Mouse (Mus musculus): ENCODE results near the gene C530008M17Rik. TPM values are rescaled to one million over a fixed set of nuclear protein-coding genes. Genes with fewer than 3 reads are reported as not detected.
A peak's percentile ranks its signal among the peaks of the same experiment; 100 is the strongest.

Gene C530008M17Rik
- polyA plus RNA-seq, 1 experiment, result 0.48 TPM

DNA sequence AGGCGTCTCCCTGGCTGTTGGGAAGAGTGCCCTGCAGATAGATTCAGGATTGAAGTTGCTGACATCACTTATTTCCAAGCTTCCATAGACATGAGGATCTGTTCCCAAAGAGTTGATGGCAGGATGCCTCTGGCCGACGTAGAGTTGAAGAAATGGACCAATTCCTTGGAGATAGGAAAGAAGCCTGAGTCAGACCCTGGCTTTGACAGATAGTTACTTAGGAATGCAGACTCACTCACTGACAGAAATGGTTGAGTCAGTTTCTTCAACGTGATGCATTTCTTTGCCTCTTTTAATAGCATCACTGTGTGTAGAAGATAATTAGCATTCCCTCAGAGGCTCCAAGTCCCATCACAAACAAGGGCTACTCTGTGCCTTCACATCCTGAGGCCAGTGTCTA is 14.2 kb upstream of the C530008M17Rik start:
- TF ChIP-seq CTCF (IDR thresholded peaks at IDR 0.05; ENCODE audit: low read depth, low read length), result no peak
- no peak for TF ChIP-seq POLR2A (IDR thresholded peaks at IDR 0.05; ENCODE audit: borderline replicate concordance, low read depth, low read length)
- Histone ChIP-seq H3K4me1 (ENCODE audit: control insufficient read depth, insufficient read depth, low read length) (no peaks in the 10 kb centered on the region), H3K4me3 (ENCODE audit: insufficient read depth, low read length) (no peak overlapping the region), H3K27ac (ENCODE audit: insufficient read depth, low read depth, low read length) (no peak overlapping the region)

DNA sequence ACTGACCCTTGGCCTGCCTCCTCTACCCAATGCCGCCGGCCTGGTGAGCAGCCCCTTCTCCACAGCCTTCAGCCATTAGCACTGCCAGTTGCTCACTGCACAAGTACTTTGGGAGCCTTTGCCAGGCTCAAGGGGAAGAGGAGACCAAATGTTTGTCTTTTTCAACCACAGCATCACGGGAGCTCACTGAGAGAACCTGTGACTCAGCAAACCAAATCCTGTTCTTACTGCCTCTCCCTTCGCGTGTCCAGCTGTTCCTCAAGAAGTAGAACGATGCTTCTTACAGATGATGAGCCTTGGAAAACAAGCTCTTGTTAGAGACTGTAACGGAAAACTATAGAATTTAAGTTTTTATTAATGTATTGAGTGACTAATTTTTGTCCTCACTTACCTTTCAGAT is 12.1 kb upstream of the C530008M17Rik start:
- TF ChIP-seq POLR2A (IDR thresholded peaks at IDR 0.05; ENCODE audit: borderline replicate concordance, low read depth, low read length) (no peak), CTCF (IDR thresholded peaks at IDR 0.05; ENCODE audit: low read depth, low read length) (no peak)
- H3K27ac ChIP-seq (ENCODE audit: insufficient read depth, low read depth, low read length), result no peak overlapping the region
- no peaks in the 10 kb centered on the region for H3K4me1 ChIP-seq (ENCODE audit: control insufficient read depth, insufficient read depth, low read length)
- H3K4me3 ChIP-seq (ENCODE audit: insufficient read depth, low read length), result no peak overlapping the region

DNA sequence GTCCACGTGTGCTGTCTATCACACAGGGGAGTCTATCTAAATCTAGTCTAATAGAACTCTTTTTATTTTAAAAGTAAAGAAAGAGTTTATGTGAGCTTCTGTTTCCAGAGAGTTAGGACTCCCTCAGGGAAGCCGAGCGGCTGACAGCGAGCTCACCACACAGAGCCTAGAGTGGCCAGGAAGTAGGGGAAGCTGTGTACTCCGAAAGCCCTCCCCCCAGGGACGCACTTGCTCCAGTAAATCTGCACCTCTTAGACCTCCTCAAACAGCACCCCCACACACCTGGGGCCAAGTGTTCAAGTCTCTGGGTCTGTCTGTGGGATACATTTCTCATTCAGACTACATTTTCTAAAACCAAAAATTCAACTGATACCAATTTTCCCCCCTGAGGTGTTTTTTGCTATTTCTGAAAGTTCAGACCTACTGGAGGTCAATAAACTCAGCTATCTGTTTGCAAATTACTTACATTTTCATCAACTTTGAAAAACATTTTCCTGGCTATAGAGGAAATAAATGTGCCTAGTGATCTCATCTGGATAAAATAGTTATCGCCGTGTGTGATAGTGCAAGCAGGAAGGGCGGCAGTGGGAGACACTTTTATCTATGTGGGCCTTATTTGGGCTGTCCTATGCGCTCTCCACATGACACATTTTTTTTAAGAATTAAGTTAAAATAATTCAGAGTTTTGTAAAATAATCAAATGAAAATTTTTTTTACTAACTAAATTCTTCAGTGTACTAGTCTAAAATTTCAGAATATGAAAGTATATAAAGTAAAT is 11.0 kb upstream of the C530008M17Rik start:
- TF ChIP-seq CTCF (IDR thresholded peaks at IDR 0.05; ENCODE audit: low read depth, low read length) (no peak), POLR2A (IDR thresholded peaks at IDR 0.05; ENCODE audit: borderline replicate concordance, low read depth, low read length) (no peak)
- H3K4me1 ChIP-seq (ENCODE audit: control insufficient read depth, insufficient read depth, low read length), result no peaks in the 10 kb centered on the region

DNA sequence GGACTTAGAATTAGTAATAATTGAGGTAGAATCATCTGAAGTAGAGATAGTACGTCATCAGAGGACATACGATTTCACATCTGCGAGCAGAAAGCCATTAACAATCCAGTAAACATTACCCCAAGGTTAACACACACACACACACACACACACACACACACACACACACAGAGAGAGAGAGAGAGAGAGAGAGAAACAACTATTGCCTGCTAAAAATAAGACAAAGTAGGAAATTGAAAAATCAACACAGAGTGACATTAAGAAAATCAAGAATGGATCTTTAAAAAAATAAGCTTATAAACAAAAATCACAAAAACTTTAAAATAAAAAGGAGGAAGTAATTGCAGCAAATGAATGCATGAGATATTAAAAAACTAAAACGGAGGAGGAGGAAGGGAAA is 6.4 kb upstream of the C530008M17Rik start:
- no peak overlapping the region for H3K27ac ChIP-seq (ENCODE audit: insufficient read depth, low read depth, low read length)
- H3K4me1 ChIP-seq (ENCODE audit: control insufficient read depth, insufficient read depth, low read length), result no peaks in the 10 kb centered on the region
- no peak overlapping the region for H3K4me3 ChIP-seq (ENCODE audit: insufficient read depth, low read length)
- TF ChIP-seq CTCF (IDR thresholded peaks at IDR 0.05; ENCODE audit: low read depth, low read length), result no peak
- TF ChIP-seq POLR2A (IDR thresholded peaks at IDR 0.05; ENCODE audit: borderline replicate concordance, low read depth, low read length), result no peak

More for the DNA sequence above, 11.0 kb upstream of the C530008M17Rik start:
- Histone ChIP-seq H3K27ac (ENCODE audit: insufficient read depth, low read depth, low read length) (no peak overlapping the region), H3K4me3 (ENCODE audit: insufficient read depth, low read length) (no peak overlapping the region)

DNA sequence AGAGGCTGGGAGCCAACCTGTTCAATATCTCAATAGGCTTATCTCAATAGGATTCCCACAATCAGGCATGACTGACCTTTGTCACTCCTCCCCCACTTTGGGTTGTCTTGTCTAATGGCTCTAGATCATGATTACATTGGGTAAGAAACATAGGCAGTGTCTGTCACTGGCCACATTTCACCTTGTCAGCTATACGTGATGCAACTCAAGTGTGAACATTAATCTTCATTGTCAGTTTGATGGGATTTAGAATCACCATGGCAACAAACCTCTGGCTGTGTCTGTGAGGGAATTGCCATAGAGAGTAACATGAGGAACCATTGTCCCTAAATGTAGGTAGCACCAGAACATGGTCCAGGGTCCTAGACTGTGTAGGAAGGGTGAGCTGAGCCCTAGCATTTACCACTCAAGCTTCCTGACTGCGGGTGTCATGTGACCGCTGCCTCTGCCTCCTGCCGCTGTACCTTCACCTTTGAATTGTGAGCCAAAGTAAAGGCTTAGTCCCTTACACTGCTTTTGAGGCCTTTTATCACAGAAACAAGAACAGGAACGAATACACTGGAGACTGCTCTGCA is 5.1 kb upstream of the C530008M17Rik start:
- Histone ChIP-seq H3K4me1 (ENCODE audit: control insufficient read depth, insufficient read depth, low read length) (no peaks in the 10 kb centered on the region), H3K4me3 (ENCODE audit: insufficient read depth, low read length) (no peak overlapping the region), H3K27ac (ENCODE audit: insufficient read depth, low read depth, low read length) (no peak overlapping the region)
- TF ChIP-seq POLR2A (IDR thresholded peaks at IDR 0.05; ENCODE audit: borderline replicate concordance, low read depth, low read length), result no peak

DNA sequence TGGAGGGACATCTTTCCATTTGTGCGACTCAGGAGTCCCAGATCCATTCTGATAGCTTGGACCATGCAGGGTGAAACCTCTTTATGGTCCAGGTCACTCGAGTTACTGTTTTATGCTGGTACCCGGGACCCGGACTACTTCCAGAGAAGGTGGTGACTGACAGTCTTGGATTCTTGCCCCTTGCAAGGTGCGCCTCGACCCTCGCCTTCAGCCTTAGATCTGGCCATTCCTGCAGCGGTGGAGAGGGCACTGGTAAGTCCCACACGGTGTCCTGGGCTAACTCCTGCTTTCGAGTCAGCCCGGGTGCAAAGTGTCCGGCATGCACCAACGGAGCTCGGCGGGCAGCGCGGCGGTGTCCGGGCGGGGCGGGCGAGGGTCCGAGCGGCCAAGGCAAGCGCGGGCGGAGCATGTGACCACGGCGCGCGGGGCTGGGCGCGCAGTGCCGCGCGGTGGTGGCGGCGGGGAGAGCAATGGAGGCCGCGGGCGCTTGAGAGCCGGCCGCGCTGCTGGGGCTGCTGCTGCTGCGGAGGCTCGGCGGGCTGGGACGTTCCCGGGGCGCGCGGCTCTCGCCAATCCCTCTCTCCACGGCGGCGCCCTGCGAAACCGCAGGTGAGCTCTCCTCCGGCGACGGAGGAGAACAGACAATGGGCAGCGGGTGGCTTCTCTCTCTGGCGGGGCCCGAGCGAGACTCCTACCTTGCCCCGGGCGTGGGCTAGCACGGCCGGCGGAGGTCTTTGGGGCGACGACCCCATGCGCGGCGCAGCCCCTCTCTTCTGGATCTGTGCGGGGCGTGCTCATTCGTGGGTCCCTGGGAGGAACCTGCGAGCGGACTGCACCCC is 1.2 kb downstream of the C530008M17Rik start:
- no peaks in the 10 kb centered on the region for H3K4me1 ChIP-seq (ENCODE audit: control insufficient read depth, insufficient read depth, low read length)

DNA sequence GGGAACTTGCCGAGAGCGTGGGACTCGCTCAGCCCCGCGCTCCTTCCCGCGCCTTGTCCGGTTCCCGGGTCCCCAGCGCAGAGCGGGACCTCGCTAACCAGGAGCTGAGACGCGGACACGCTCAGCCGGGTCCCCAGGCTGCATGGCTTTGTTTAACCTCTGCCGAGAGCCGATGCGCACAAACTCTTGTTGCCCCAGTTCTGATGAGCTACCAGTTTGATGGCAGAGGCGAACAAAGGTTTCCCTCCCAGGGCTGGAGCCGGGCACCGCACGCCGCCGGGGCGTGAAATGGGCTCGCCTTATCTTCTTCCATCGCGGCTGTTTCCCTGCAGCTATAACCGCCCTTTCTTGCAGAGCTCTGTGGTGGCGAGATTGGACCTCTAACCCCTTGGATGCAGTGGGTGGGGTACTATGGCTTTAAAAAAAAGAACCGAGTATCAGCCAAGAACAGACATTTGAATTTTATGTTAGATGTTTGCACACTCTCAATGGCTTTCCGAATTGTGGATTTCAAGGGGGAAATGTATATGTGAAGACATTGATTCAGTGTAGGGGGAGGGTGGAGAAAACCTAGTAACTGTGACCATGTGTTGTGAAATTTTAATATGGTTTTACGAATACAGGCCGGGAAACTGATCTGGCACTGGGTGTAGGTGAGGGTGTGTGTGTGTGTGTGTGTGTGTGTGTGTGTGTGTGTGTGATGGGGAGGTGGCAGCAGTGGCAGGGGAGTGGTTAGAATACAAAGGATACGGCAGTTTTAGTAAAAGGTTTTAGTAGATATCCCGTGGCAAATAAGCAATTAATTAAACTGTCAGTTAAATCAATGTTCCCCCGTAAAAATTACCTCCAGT is 2.0 kb downstream of the C530008M17Rik start:
- TF ChIP-seq POLR2A (IDR thresholded peaks at IDR 0.05; ENCODE audit: borderline replicate concordance, low read depth, low read length) (no peak), CTCF (IDR thresholded peaks at IDR 0.05; ENCODE audit: low read depth, low read length) (no peak)
- Histone ChIP-seq H3K4me3 (ENCODE audit: insufficient read depth, low read length) (peak overlapping the region; percentile 58), H3K27ac (ENCODE audit: insufficient read depth, low read depth, low read length) (no peak overlapping the region), H3K4me1 (ENCODE audit: control insufficient read depth, insufficient read depth, low read length) (no peaks in the 10 kb centered on the region)

More for the DNA sequence above, 1.2 kb downstream of the C530008M17Rik start:
- H3K27ac ChIP-seq (ENCODE audit: insufficient read depth, low read depth, low read length), result no peak overlapping the region
- TF ChIP-seq POLR2A (IDR thresholded peaks at IDR 0.05; ENCODE audit: borderline replicate concordance, low read depth, low read length) (no peak), CTCF (IDR thresholded peaks at IDR 0.05; ENCODE audit: low read depth, low read length) (no peak)
- peak overlapping the region; percentile 58 for H3K4me3 ChIP-seq (ENCODE audit: insufficient read depth, low read length)

DNA sequence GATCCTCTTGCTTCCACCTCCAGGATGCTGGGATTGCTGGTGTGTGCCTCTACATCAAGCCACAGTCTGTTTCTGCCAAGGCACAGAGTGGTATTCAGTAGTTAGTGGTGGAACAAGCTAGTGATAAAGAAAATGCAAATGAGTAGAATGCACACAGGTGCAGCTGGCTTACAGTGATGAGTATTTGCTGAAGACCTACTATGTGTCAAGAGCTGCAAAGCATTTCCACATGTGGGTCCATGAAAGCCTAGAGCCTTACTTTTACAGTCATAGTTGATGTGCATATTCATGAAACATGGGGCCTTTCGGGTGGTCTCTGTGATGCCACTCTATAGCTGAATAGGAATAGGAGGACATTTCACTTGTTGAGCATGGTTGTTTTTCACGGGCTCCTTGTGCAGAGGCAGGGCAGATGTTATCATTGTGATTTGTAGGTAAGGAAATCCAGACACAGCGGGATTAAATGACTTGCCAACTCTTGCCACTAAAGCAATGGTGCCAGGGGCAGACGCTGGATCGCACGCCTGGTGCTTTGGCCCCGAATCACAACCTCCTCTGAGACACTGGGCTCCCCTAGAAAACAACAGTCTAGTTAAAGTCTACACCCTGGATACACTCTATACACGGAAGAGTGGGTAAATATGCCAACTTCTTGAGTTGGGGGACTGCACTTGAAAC is 3.8 kb downstream of the C530008M17Rik start:
- Histone ChIP-seq H3K27ac (ENCODE audit: insufficient read depth, low read depth, low read length) (no peak overlapping the region), H3K4me3 (ENCODE audit: insufficient read depth, low read length) (no peak overlapping the region), H3K4me1 (ENCODE audit: control insufficient read depth, insufficient read depth, low read length) (no peaks in the 10 kb centered on the region)
- TF ChIP-seq CTCF (IDR thresholded peaks at IDR 0.05; ENCODE audit: low read depth, low read length), result no peak
- TF ChIP-seq POLR2A (IDR thresholded peaks at IDR 0.05; ENCODE audit: borderline replicate concordance, low read depth, low read length), result no peak

DNA sequence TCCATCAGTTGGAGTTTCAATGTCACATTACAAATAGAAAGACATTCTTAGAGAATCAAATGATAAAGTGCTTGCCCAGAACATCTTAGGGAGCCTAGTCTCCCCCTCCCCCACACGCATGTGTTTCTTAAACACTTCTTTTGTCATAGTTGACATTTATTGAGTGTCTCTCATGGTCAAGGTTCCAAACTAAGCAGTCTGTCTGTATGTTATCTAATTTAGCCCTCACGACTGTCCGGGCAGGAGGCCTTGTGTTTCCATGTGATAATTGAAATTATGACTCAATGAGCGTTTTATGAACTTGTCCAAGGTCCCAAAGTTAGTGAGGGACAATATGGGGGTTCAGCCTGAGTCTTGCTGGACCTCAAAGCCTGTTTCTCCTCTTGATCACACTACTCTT is 5.0 kb downstream of the C530008M17Rik start:
- TF ChIP-seq POLR2A (IDR thresholded peaks at IDR 0.05; ENCODE audit: borderline replicate concordance, low read depth, low read length) (no peak), CTCF (IDR thresholded peaks at IDR 0.05; ENCODE audit: low read depth, low read length) (no peak)
- H3K4me3 ChIP-seq (ENCODE audit: insufficient read depth, low read length), result no peak overlapping the region
- H3K27ac ChIP-seq (ENCODE audit: insufficient read depth, low read depth, low read length), result no peak overlapping the region
- H3K4me1 ChIP-seq (ENCODE audit: control insufficient read depth, insufficient read depth, low read length), result no peaks in the 10 kb centered on the region

Measured in bone marrow macrophage, adult 2 months (primary cell).